Comparison of ENCODE assay signal across 8 mouse cellular contexts in genomic region chr2:151701231-151702145, GRCm38 (mm10). TPM values are rescaled to one million over a fixed set of nuclear protein-coding genes. Genes with fewer than 3 reads are reported as not detected.
DNase-seq lines count a peak whose midpoint lies in the region; ATAC-seq lines count a peak whose summit lies in the region.

TSS of gene Tmem74b (plus strand) at chr2:151702008.

- H3K36me3 ChIP-seq in lung, embryonic 15.5 days, result no peaks in the 10 kb centered on the region
- H3K36me3 ChIP-seq in hindbrain, embryonic 10.5 days, result peaks cover 4% of the 10 kb centered on the region; the same call in 1 of the 2 replicates
- H3K36me3 ChIP-seq in midbrain, embryonic 12.5 days, result 0 out of 2 replicates have a peak, but pooled peaks cover 9% of the 10 kb centered on the region

- H3K9me3 ChIP-seq in lung, embryonic 15.5 days, result no peaks in the 10 kb centered on the region
- H3K9me3 ChIP-seq in hindbrain, embryonic 10.5 days, result no peaks in the 10 kb centered on the region
- H3K9me3 ChIP-seq in midbrain, embryonic 12.5 days, result no peaks in the 10 kb centered on the region

- H3K4me3 ChIP-seq in lung, embryonic 15.5 days, result peak within 1 kb of the TSS; percentile 54
- H3K4me3 ChIP-seq in hindbrain, embryonic 10.5 days, result peak within 1 kb of the TSS; percentile 76
- H3K4me3 ChIP-seq in midbrain, embryonic 12.5 days, result peak within 1 kb of the TSS; percentile 77

- peak within 1 kb of the TSS; percentile 54 for H3K9ac ChIP-seq in lung, embryonic 15.5 days
- H3K9ac ChIP-seq in midbrain, embryonic 12.5 days (replicated peaks), result peak within 1 kb of the TSS; percentile 86

- peaks cover 48% of the 10 kb centered on the region for H3K27me3 ChIP-seq in lung, embryonic 15.5 days
- H3K27me3 ChIP-seq in hindbrain, embryonic 10.5 days (ENCODE audit: insufficient read depth, poor library complexity, severe bottlenecking), result peaks cover 65% of the 10 kb centered on the region
- peaks cover 40% of the 10 kb centered on the region for H3K27me3 ChIP-seq in midbrain, embryonic 12.5 days

- H3K27ac ChIP-seq in lung, embryonic 15.5 days, result no peak within 1 kb of the TSS
- peak within 1 kb of the TSS; percentile 88 for H3K27ac ChIP-seq in hindbrain, embryonic 10.5 days
- peak within 1 kb of the TSS; percentile 54 for H3K27ac ChIP-seq in midbrain, embryonic 12.5 days (replicated peaks)

- 6% methylated on average over 25 of the region's 25 CpGs for WGBS in lung, embryonic 15.5 days
- 2% methylated on average over 25 of the region's 25 CpGs for WGBS in hindbrain, embryonic 10.5 days
- 3% methylated on average over 22 of the region's 25 CpGs for WGBS in midbrain, embryonic 12.5 days

- H3K4me1 ChIP-seq in lung, embryonic 15.5 days, result peaks cover 12% of the 10 kb centered on the region
- H3K4me1 ChIP-seq in hindbrain, embryonic 10.5 days (replicated peaks), result peaks cover 25% of the 10 kb centered on the region
- peaks cover 5% of the 10 kb centered on the region; the same call in 1 of the 2 replicates for H3K4me1 ChIP-seq in midbrain, embryonic 12.5 days

- ATAC-seq in cerebellum, adult (ENCODE audit: insufficient number of reproducible peaks, low FRiP score, low TSS enrichment), result peak; percentile 29; the same call in 1 of the 2 replicates
- ATAC-seq in lung, embryonic 15.5 days (ENCODE audit: borderline replicate concordance, extremely low read depth, low FRiP score, low TSS enrichment), result no peak
- no peak; the same call in 1 of the 2 replicates for ATAC-seq in midbrain, embryonic 12.5 days (ENCODE audit: low FRiP score, low read depth)

- H3K4me2 ChIP-seq in lung, embryonic 15.5 days, result peak within 1 kb of the TSS; percentile 99
- peak within 1 kb of the TSS; percentile 99 for H3K4me2 ChIP-seq in midbrain, embryonic 12.5 days (replicated peaks)

- DNase-seq in cerebellum, adult 9-11 months, result no peak
- no peak for DNase-seq in lung, postnatal 14 days
- peak; percentile 8 for DNase-seq in hindbrain, embryonic 10.5 days (ENCODE audit: low spot score)
- no peak for DNase-seq in urinary bladder, postnatal 25 days (ENCODE audit: low spot score)
- no peak for DNase-seq in spleen, postnatal 10 days (ENCODE audit: low spot score in 2 of 2)

RNA-seq across cellular contexts. Expression of gene Tmem74b, which starts in this region (rescaled TPM):
- polyA plus RNA-seq in lung, embryonic 15.5 days (2015; fragmentation: Nextera tagmentation; extraction: Ambion mirVana), result 1.6 and 1.9 TPM in 2 replicates
- polyA plus RNA-seq in hindbrain, embryonic 10.5 days (2016; fragmentation: Nextera tagmentation; extraction: Ambion mirVana), result 3.2 and 4.5 TPM in 2 replicates
- polyA plus RNA-seq in midbrain, embryonic 12.5 days (2016; fragmentation: Nextera tagmentation; extraction: Ambion mirVana), result 7.8 and 8.0 TPM in 2 replicates
